ENCODE assay signal across 7 mouse cellular contexts in the genomic region with DNA sequence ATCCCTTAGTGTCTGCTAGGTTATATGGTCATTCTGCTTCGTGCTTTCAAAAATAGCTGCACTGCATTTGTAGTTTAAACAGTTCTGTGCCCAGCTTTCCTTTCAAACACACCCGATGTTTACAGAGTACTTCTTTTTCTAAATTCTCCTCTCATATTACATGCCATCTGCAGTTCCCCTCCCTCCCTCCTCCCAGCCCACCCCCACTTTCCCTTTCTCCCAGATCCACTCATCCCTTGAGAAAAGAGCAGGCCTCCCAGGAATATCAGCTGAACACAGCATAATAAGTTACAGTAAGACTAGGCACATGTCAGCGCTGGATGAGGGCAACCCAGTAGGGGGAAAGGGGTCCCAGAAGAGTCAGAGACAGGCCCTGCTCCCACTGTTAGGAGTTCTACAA. TPM values are rescaled to one million over a fixed set of nuclear protein-coding genes. Genes with fewer than 3 reads are reported as not detected.
DNase-seq lines count a peak whose midpoint lies in the region; ATAC-seq and TF ChIP-seq lines count a peak whose summit lies in the region.

No protein-coding gene starts in this region.

- H3K27ac ChIP-seq in liver, postnatal 0 days (ENCODE audit: low read depth): no peak overlapping the region
- H3K27ac ChIP-seq in liver, embryonic 12.5 days: no peak overlapping the region
- no peak overlapping the region for H3K27ac ChIP-seq in embryonic facial prominence, embryonic 15.5 days (replicated peaks)
- H3K27ac ChIP-seq in intestine, embryonic 16.5 days (ENCODE audit: low read length): no peak overlapping the region
- no peak overlapping the region for H3K27ac ChIP-seq in stomach, embryonic 14.5 days (ENCODE audit: low read length)

- H3K27me3 ChIP-seq in liver, postnatal 0 days (ENCODE audit: insufficient read depth, low read length): no peaks in the 10 kb centered on the region
- 0 out of 2 replicates have a peak, but pooled peaks cover 5% of the 10 kb centered on the region for H3K27me3 ChIP-seq in liver, embryonic 12.5 days (replicated peaks)
- H3K27me3 ChIP-seq in embryonic facial prominence, embryonic 15.5 days: no peaks in the 10 kb centered on the region
- no peaks in the 10 kb centered on the region for H3K27me3 ChIP-seq in intestine, embryonic 16.5 days (replicated peaks; ENCODE audit: control insufficient read depth, insufficient read depth, low read length)
- H3K27me3 ChIP-seq in stomach, embryonic 14.5 days (ENCODE audit: control insufficient read depth, insufficient read depth, low read length): no peaks in the 10 kb centered on the region

- no peak overlapping the region for H3K4me2 ChIP-seq in liver, postnatal 0 days (ENCODE audit: low read depth, low read length)
- no peak overlapping the region for H3K4me2 ChIP-seq in liver, embryonic 12.5 days
- H3K4me2 ChIP-seq in embryonic facial prominence, embryonic 15.5 days (replicated peaks): peak overlapping the region; percentile 59
- H3K4me2 ChIP-seq in intestine, embryonic 16.5 days (ENCODE audit: low read depth, low read length): peak overlapping the region; percentile 71; the same call in 1 of the 2 replicates
- peak overlapping the region; percentile 84 for H3K4me2 ChIP-seq in stomach, embryonic 14.5 days (replicated peaks; ENCODE audit: low read depth, low read length)

- no peaks in the 10 kb centered on the region for H3K36me3 ChIP-seq in liver, postnatal 0 days (replicated peaks; ENCODE audit: insufficient read depth, low read length)
- H3K36me3 ChIP-seq in liver, embryonic 12.5 days: no peaks in the 10 kb centered on the region
- H3K36me3 ChIP-seq in embryonic facial prominence, embryonic 15.5 days: peaks cover 2% of the 10 kb centered on the region
- no peaks in the 10 kb centered on the region for H3K36me3 ChIP-seq in intestine, embryonic 16.5 days (ENCODE audit: control insufficient read depth, insufficient read depth, low read length)
- peaks cover 1% of the 10 kb centered on the region; the same call in 1 of the 2 replicates for H3K36me3 ChIP-seq in stomach, embryonic 14.5 days (ENCODE audit: control insufficient read depth, insufficient read depth, low read length)

- ATAC-seq in liver, postnatal 0 days: no peak
- no peak for ATAC-seq in liver, embryonic 12.5 days
- no peak for ATAC-seq in embryonic facial prominence, embryonic 15.5 days (ENCODE audit: insufficient number of reproducible peaks, low FRiP score, low TSS enrichment, low read depth)
- no peak for ATAC-seq in intestine, embryonic 16.5 days
- no peak for ATAC-seq in stomach, embryonic 14.5 days (ENCODE audit: insufficient number of reproducible peaks, insufficient read depth, low FRiP score, low read depth)

- H3K9me3 ChIP-seq in liver, postnatal 0 days (ENCODE audit: low read length): no peaks in the 10 kb centered on the region
- no peaks in the 10 kb centered on the region for H3K9me3 ChIP-seq in liver, embryonic 12.5 days (replicated peaks)
- H3K9me3 ChIP-seq in embryonic facial prominence, embryonic 15.5 days (replicated peaks): no peaks in the 10 kb centered on the region
- no peaks in the 10 kb centered on the region for H3K9me3 ChIP-seq in intestine, embryonic 16.5 days (ENCODE audit: control insufficient read depth, low read length)
- no peaks in the 10 kb centered on the region for H3K9me3 ChIP-seq in stomach, embryonic 14.5 days (ENCODE audit: control insufficient read depth, low read depth, low read length)

- no peak for DNase-seq in liver, postnatal 0 days
- DNase-seq in spleen, postnatal 4 days (ENCODE audit: low spot score in 2 of 2): no peak
- no peak for DNase-seq in thymus, postnatal 0 days (ENCODE audit: low spot score)

- H3K4me3 ChIP-seq in liver, postnatal 0 days (ENCODE audit: low read depth, low read length): no peak overlapping the region
- H3K4me3 ChIP-seq in liver, embryonic 12.5 days: no peak overlapping the region
- H3K4me3 ChIP-seq in embryonic facial prominence, embryonic 15.5 days (replicated peaks): 0 out of 2 replicates have a peak overlapping the region, but pooled peaks have one; percentile 78
- H3K4me3 ChIP-seq in intestine, embryonic 16.5 days (ENCODE audit: low read length): no peak overlapping the region
- H3K4me3 ChIP-seq in stomach, embryonic 14.5 days (ENCODE audit: low read depth, low read length): peak overlapping the region; percentile 82

- no peak for TF ChIP-seq EP300 in liver, postnatal 0 days (IDR thresholded peaks at IDR 0.05; ENCODE audit: low read depth)

- H3K9ac ChIP-seq in liver, postnatal 0 days (replicated peaks): peak overlapping the region; percentile 70; the same call in 1 of the 2 replicates
- no peak overlapping the region for H3K9ac ChIP-seq in liver, embryonic 12.5 days
- H3K9ac ChIP-seq in embryonic facial prominence, embryonic 15.5 days: no peak overlapping the region
- H3K9ac ChIP-seq in intestine, embryonic 16.5 days (ENCODE audit: low read depth, low read length): peak overlapping the region; percentile 92
- H3K9ac ChIP-seq in stomach, embryonic 14.5 days (replicated peaks; ENCODE audit: low read depth, low read length): 0 out of 2 replicates have a peak overlapping the region, but pooled peaks have one; percentile 77

- H3K4me1 ChIP-seq in liver, postnatal 0 days (ENCODE audit: insufficient read depth): peaks cover 11% of the 10 kb centered on the region
- peaks cover 12% of the 10 kb centered on the region for H3K4me1 ChIP-seq in liver, embryonic 12.5 days
- H3K4me1 ChIP-seq in embryonic facial prominence, embryonic 15.5 days: peaks cover 11% of the 10 kb centered on the region
- H3K4me1 ChIP-seq in intestine, embryonic 16.5 days (ENCODE audit: control insufficient read depth, insufficient read depth, low read length): peaks cover 11% of the 10 kb centered on the region
- peaks cover 15% of the 10 kb centered on the region; the same call in 1 of the 2 replicates for H3K4me1 ChIP-seq in stomach, embryonic 14.5 days (ENCODE audit: control insufficient read depth, insufficient read depth, low read length)

- WGBS in liver, postnatal 0 days (ENCODE audit: insufficient replicate concordance): 83% methylated on average over 3 of the region's 3 CpGs
- 78% methylated on average over 3 of the region's 3 CpGs for WGBS in liver, embryonic 12.5 days (ENCODE audit: insufficient replicate concordance)
- 64% methylated on average over 3 of the region's 3 CpGs for WGBS in embryonic facial prominence, embryonic 15.5 days
- 48% methylated on average over 3 of the region's 3 CpGs for WGBS in intestine, embryonic 16.5 days
- 58% methylated on average over 3 of the region's 3 CpGs for WGBS in stomach, embryonic 14.5 days

- TF ChIP-seq CTCF in liver, postnatal 0 days (IDR thresholded peaks at IDR 0.05; ENCODE audit: low read depth): no peak

RNA-seq across cellular contexts. Expression of gene Zfp386, which starts 1.7 kb away (rescaled TPM):
- polyA plus RNA-seq in liver, postnatal 0 days (2015; fragmentation: Nextera tagmentation; extraction: Ambion mirVana): 8.5 and 8.8 TPM in 2 replicates
- polyA plus RNA-seq in liver, embryonic 12.5 days (2016; fragmentation: Nextera tagmentation; extraction: Ambion mirVana): 8.7 and 9.1 TPM in 2 replicates
- 44.0 and 44.2 TPM in 2 replicates for polyA plus RNA-seq in embryonic facial prominence, embryonic 15.5 days (2015; fragmentation: Nextera tagmentation; extraction: Ambion mirVana)
- polyA plus RNA-seq in intestine, embryonic 16.5 days (2015; fragmentation: Nextera tagmentation; extraction: Ambion mirVana): 25.7 and 28.4 TPM in 2 replicates
- polyA plus RNA-seq in stomach, embryonic 14.5 days (2014; fragmentation: Nextera tagmentation; extraction: Ambion mirVana): 51.2 and 52.6 TPM in 2 replicates
- polyA plus RNA-seq in thymus, postnatal 0 days (2015; fragmentation: Nextera tagmentation; extraction: Ambion mirVana): 46.2 and 48.9 TPM in 2 replicates

RNA-seq across cellular contexts. Expression of gene Vipr2, which starts 28.3 kb away (rescaled TPM):
- 0.08 and 0.26 TPM in 2 replicates for polyA plus RNA-seq in liver, postnatal 0 days (2015; fragmentation: Nextera tagmentation; extraction: Ambion mirVana)
- 0.27 and 0.38 TPM in 2 replicates for polyA plus RNA-seq in liver, embryonic 12.5 days (2016; fragmentation: Nextera tagmentation; extraction: Ambion mirVana)
- polyA plus RNA-seq in embryonic facial prominence, embryonic 15.5 days (2015; fragmentation: Nextera tagmentation; extraction: Ambion mirVana): 1.8 and 2.6 TPM in 2 replicates
- 2.8 and 3.4 TPM in 2 replicates for polyA plus RNA-seq in intestine, embryonic 16.5 days (2015; fragmentation: Nextera tagmentation; extraction: Ambion mirVana)
- 14.6 and 17.1 TPM in 2 replicates for polyA plus RNA-seq in stomach, embryonic 14.5 days (2014; fragmentation: Nextera tagmentation; extraction: Ambion mirVana)
- polyA plus RNA-seq in thymus, postnatal 0 days (2015; fragmentation: Nextera tagmentation; extraction: Ambion mirVana): 0.14 and 0.55 TPM in 2 replicates

Comparison
In these comparisons a context has a peak if more than half of its experiments do, and no peak if none do; other contexts are left out.
1. H3K9ac ChIP-seq: peak in liver, postnatal 0 days (single experiment), intestine, embryonic 16.5 days (single experiment) and stomach, embryonic 14.5 days (single experiment); none in liver, embryonic 12.5 days (single experiment) and embryonic facial prominence, embryonic 15.5 days (single experiment).
2. H3K4me2 ChIP-seq: peak in embryonic facial prominence, embryonic 15.5 days (single experiment), intestine, embryonic 16.5 days (single experiment) and stomach, embryonic 14.5 days (single experiment); none in liver, postnatal 0 days (single experiment) and liver, embryonic 12.5 days (single experiment).
3. H3K4me3 ChIP-seq: peak in embryonic facial prominence, embryonic 15.5 days (single experiment) and stomach, embryonic 14.5 days (single experiment); none in liver, postnatal 0 days (single experiment), liver, embryonic 12.5 days (single experiment) and intestine, embryonic 16.5 days (single experiment).